Mouse (Mus musculus): ENCODE data around the gene Fhit. TPM values are rescaled to one million over a fixed set of nuclear protein-coding genes. Genes with fewer than 3 reads are reported as not detected.

The Fhit gene
- polyA plus RNA-seq, 1 experiment from 2014 or later, result 5.6 TPM

DNA sequence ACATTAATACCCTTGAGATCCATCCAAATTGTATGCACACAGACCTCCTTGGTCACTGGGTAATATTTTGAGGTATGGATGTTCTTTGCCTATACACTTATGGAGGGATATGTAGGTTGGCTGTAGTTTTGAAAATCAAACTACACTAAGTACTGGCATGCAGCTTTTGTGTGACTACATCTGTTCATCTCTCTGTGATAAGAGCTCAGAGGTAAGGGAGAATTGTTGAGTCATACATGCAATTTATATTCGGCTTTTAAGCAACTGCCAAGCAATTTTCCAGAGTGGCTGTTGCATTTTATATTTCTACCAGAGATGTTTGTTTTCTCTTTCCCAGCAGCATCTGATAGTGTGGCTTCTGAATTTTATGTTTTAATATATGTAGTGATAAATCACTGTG, 1374.4 kb downstream of the Fhit start:
- H3K9me3 ChIP-seq (replicated peaks; ENCODE audit: control insufficient read depth, low read length), result no peaks in the 10 kb centered on the region

DNA sequence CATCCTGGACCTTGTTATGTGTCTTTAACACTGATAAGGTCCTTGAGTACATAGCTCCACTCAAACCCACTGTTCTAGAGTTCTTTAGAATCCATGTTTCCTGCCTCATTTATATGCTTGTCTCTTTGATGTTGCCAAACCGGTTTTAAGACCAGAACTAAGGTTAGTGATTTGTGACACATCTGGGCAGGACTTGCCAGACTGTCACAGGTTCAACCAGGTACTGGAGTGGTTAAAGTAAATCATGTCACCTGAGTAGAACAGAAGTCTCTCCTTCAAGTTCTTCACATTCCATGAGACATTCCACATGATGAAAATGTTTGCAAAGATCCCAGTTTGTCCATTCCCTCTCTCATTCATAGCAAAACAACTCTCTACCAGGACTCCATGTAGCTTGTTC, 1376.0 kb downstream of the Fhit start:
- ATAC-seq (replicated peaks; ENCODE audit: insufficient number of reproducible peaks, low FRiP score, low TSS enrichment), result no peak
- no peak overlapping the region for H3K9ac ChIP-seq (ENCODE audit: low read depth, low read length)
- H3K27me3 ChIP-seq (ENCODE audit: control insufficient read depth, insufficient read depth, low read length), result no peaks in the 10 kb centered on the region
- no peak overlapping the region for H3K27ac ChIP-seq (ENCODE audit: low read depth, low read length)
- H3K36me3 ChIP-seq (ENCODE audit: control insufficient read depth, insufficient read depth, low read length), result no peaks in the 10 kb centered on the region
- no peaks in the 10 kb centered on the region for H3K9me3 ChIP-seq (replicated peaks; ENCODE audit: control insufficient read depth, low read length)
- WGBS (ENCODE audit: insufficient replicate concordance), result 41% methylated on average over 1 of the region's 1 CpGs
- no peak overlapping the region for H3K4me2 ChIP-seq
- H3K4me1 ChIP-seq (ENCODE audit: control insufficient read depth, insufficient read depth, low read length), result no peaks in the 10 kb centered on the region
- H3K4me3 ChIP-seq (ENCODE audit: low read depth, low read length), result no peak overlapping the region

More for the DNA sequence above, 1374.4 kb downstream of the Fhit start:
- Histone ChIP-seq H3K9ac (ENCODE audit: low read depth, low read length) (no peak overlapping the region), H3K36me3 (ENCODE audit: control insufficient read depth, insufficient read depth, low read length) (no peaks in the 10 kb centered on the region), H3K4me3 (ENCODE audit: low read depth, low read length) (no peak overlapping the region), H3K27me3 (ENCODE audit: control insufficient read depth, insufficient read depth, low read length) (no peaks in the 10 kb centered on the region), H3K4me2 (no peak overlapping the region), H3K4me1 (ENCODE audit: control insufficient read depth, insufficient read depth, low read length) (no peaks in the 10 kb centered on the region), H3K27ac (ENCODE audit: low read depth, low read length) (no peak overlapping the region)
- no peak for ATAC-seq (replicated peaks; ENCODE audit: insufficient number of reproducible peaks, low FRiP score, low TSS enrichment)
- WGBS (ENCODE audit: insufficient replicate concordance), result 93% methylated on average over 1 of the region's 1 CpGs

DNA sequence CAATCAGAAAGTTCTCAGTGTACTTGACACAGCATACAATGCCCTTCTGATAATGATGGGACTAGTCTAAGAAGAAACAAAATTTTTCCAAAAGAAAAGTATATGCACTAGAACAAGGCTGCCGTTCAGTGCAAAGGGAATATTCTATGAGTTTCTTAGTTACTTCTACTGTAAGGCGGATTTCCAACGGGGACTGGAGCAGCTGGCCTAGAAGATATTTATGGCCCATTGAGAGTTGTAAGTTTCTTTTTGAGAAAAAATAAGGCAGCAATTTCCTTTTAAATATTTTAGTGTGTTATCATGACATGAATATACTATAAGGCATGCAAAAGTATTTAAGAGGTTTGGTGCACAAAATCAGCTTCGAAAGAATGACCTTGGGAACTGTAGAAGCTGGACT, 1410.5 kb downstream of the Fhit start:
- Histone ChIP-seq H3K4me2 (no peak overlapping the region), H3K27me3 (ENCODE audit: control insufficient read depth, insufficient read depth, low read length) (no peaks in the 10 kb centered on the region), H3K4me1 (ENCODE audit: control insufficient read depth, insufficient read depth, low read length) (no peaks in the 10 kb centered on the region), H3K36me3 (ENCODE audit: control insufficient read depth, insufficient read depth, low read length) (no peaks in the 10 kb centered on the region), H3K4me3 (ENCODE audit: low read depth, low read length) (no peak overlapping the region), H3K9ac (ENCODE audit: low read depth, low read length) (no peak overlapping the region), H3K27ac (ENCODE audit: low read depth, low read length) (no peak overlapping the region), H3K9me3 (replicated peaks; ENCODE audit: control insufficient read depth, low read length) (no peaks in the 10 kb centered on the region)
- ATAC-seq (replicated peaks; ENCODE audit: insufficient number of reproducible peaks, low FRiP score, low TSS enrichment), result no peak
- WGBS (ENCODE audit: insufficient replicate concordance), result 90% methylated on average over 4 of the region's 4 CpGs

DNA sequence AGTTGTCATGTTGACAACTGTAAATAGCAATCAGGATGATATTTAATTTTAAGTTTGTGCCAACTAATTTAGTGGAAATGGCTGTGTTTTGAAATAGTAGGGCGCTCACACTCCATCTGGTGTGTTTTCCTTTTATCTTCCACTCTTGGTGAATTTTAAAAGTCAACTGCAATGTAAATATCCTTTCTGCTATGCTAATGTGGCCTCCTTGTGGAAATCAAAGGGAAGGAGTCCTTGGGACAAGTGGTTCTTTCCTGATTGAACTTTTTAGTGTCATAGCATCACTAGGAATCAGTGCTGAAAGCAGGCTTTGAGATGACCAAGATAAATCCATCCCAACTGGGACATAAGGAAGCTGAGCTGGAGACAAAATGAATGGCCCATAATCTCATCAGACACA, 1413.1 kb downstream of the Fhit start:
- Histone ChIP-seq H3K36me3 (ENCODE audit: control insufficient read depth, insufficient read depth, low read length) (no peaks in the 10 kb centered on the region), H3K27ac (ENCODE audit: low read depth, low read length) (no peak overlapping the region), H3K9me3 (replicated peaks; ENCODE audit: control insufficient read depth, low read length) (no peaks in the 10 kb centered on the region), H3K4me2 (no peak overlapping the region), H3K27me3 (ENCODE audit: control insufficient read depth, insufficient read depth, low read length) (no peaks in the 10 kb centered on the region), H3K9ac (ENCODE audit: low read depth, low read length) (no peak overlapping the region), H3K4me1 (ENCODE audit: control insufficient read depth, insufficient read depth, low read length) (no peaks in the 10 kb centered on the region), H3K4me3 (ENCODE audit: low read depth, low read length) (no peak overlapping the region)
- 83% methylated on average over 1 of the region's 1 CpGs for WGBS (ENCODE audit: insufficient replicate concordance)
- ATAC-seq (replicated peaks; ENCODE audit: insufficient number of reproducible peaks, low FRiP score, low TSS enrichment), result no peak

DNA sequence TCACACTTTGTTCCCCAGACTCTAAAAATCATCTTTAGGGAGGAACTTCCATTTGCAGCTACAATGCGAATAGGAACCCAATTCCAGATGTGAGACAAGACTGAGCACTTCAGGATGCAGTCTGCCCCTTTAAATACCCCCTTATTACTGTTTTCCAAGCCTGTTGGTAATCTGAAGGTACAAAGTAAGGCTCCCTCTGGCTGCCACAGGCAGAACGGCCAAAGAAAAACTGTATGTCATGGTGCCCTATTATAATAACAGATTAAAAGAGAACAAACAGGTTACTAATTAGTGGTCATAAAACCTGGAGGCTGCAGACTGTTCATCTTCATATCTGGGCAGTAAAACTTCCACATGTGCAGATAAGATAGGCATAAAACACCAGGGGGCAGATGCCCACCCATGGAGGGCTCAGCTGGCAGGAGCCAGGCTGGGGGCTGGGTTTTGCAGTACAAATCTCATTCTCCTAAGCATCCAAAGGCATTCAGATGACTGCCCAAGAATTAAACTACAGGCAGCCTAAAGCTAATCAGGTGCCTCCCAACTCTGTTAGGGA, 1439.8 kb downstream of the Fhit start:
- ATAC-seq (replicated peaks; ENCODE audit: insufficient number of reproducible peaks, low FRiP score, low TSS enrichment), result no peak
- no peaks in the 10 kb centered on the region; the same call in 1 of the 2 replicates for H3K9me3 ChIP-seq (replicated peaks; ENCODE audit: control insufficient read depth, low read length)
- H3K36me3 ChIP-seq (ENCODE audit: control insufficient read depth, insufficient read depth, low read length), result no peaks in the 10 kb centered on the region
- H3K27ac ChIP-seq (ENCODE audit: low read depth, low read length), result no peak overlapping the region
- H3K4me2 ChIP-seq, result no peak overlapping the region
- 68% methylated on average over 2 of the region's 2 CpGs for WGBS (ENCODE audit: insufficient replicate concordance)
- no peaks in the 10 kb centered on the region for H3K4me1 ChIP-seq (ENCODE audit: control insufficient read depth, insufficient read depth, low read length)
- H3K4me3 ChIP-seq (ENCODE audit: low read depth, low read length), result no peak overlapping the region
- no peaks in the 10 kb centered on the region for H3K27me3 ChIP-seq (ENCODE audit: control insufficient read depth, insufficient read depth, low read length)
- no peak overlapping the region for H3K9ac ChIP-seq (ENCODE audit: low read depth, low read length)

DNA sequence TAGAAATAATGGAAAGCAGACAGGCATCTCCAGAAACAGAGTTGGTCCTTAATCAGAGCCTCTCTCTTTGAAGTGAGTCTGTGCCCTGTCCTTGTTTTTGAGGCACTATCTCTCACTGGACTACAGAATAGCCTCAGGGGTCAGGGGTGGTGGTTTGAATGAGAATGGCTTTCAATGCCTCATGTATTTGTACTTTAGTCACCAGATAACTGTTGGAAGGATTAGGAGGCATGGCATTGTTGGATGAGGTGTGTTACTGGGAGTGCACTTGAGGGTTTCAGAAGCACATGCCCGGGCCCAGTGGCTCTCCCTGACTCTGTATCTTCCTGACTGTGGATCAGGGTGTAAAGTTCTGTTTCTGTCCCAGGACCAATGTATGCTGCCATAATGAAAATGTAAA, 1463.2 kb downstream of the Fhit start:
- no peak overlapping the region for H3K27ac ChIP-seq (ENCODE audit: low read depth, low read length)
- H3K9me3 ChIP-seq (replicated peaks; ENCODE audit: control insufficient read depth, low read length), result no peaks in the 10 kb centered on the region
- 54% methylated on average over 1 of the region's 1 CpGs for WGBS (ENCODE audit: insufficient replicate concordance)
- no peaks in the 10 kb centered on the region for H3K4me1 ChIP-seq (ENCODE audit: control insufficient read depth, insufficient read depth, low read length)
- no peaks in the 10 kb centered on the region for H3K27me3 ChIP-seq (ENCODE audit: control insufficient read depth, insufficient read depth, low read length)
- H3K4me3 ChIP-seq (ENCODE audit: low read depth, low read length), result no peak overlapping the region
- H3K36me3 ChIP-seq (ENCODE audit: control insufficient read depth, insufficient read depth, low read length), result no peaks in the 10 kb centered on the region
- H3K9ac ChIP-seq (ENCODE audit: low read depth, low read length), result no peak overlapping the region
- H3K4me2 ChIP-seq, result no peak overlapping the region
- no peak for ATAC-seq (replicated peaks; ENCODE audit: insufficient number of reproducible peaks, low FRiP score, low TSS enrichment)

DNA sequence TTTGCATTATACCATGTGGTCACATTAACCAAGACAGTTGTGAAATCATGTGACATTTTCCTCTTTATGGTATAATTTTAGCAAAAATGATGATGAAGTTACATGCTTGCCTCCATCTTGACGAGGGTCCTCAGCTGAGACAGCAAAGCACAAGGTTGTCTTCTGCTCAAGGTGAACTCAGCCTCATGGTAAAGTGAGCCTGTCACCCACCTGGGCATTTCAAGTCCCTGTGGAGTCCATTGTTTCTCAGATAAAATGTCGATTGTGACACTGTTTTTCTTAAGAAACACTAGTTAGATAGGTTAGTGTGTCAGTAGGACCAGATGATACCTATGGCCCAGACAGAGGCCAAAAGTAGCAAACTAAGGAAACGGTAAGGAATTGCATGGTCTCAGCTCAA, 1464.7 kb downstream of the Fhit start:
- 72% methylated on average over 3 of the region's 3 CpGs for WGBS (ENCODE audit: insufficient replicate concordance)
- no peak overlapping the region for H3K9ac ChIP-seq (ENCODE audit: low read depth, low read length)
- H3K4me3 ChIP-seq (ENCODE audit: low read depth, low read length), result no peak overlapping the region
- H3K27me3 ChIP-seq (ENCODE audit: control insufficient read depth, insufficient read depth, low read length), result no peaks in the 10 kb centered on the region
- no peaks in the 10 kb centered on the region for H3K36me3 ChIP-seq (ENCODE audit: control insufficient read depth, insufficient read depth, low read length)
- no peak overlapping the region for H3K4me2 ChIP-seq
- no peaks in the 10 kb centered on the region for H3K4me1 ChIP-seq (ENCODE audit: control insufficient read depth, insufficient read depth, low read length)
- H3K27ac ChIP-seq (ENCODE audit: low read depth, low read length), result no peak overlapping the region
- no peaks in the 10 kb centered on the region for H3K9me3 ChIP-seq (replicated peaks; ENCODE audit: control insufficient read depth, low read length)
- ATAC-seq (replicated peaks; ENCODE audit: insufficient number of reproducible peaks, low FRiP score, low TSS enrichment), result no peak

DNA sequence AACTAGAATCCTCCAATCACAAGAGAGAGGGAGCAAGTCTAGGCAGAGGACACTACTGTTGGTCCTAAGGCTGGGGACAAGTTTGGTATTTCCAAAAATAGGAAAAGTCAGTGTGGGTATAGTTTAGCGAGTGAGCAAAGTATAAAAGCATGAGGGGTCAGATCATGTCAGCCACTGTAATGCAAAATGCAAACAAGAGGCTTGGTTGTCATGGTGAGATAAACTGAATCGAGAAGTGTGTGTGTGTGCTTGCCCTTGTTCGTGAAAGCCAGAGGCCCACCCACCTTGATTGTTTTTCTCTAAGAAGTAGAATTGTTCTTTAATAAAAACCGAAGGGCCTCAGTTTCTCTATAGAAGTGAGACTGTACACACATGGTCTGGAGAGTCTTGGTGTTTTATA, 1465.8 kb downstream of the Fhit start:
- Histone ChIP-seq H3K4me2 (no peak overlapping the region), H3K9ac (ENCODE audit: low read depth, low read length) (no peak overlapping the region), H3K9me3 (replicated peaks; ENCODE audit: control insufficient read depth, low read length) (no peaks in the 10 kb centered on the region), H3K4me3 (ENCODE audit: low read depth, low read length) (no peak overlapping the region), H3K36me3 (ENCODE audit: control insufficient read depth, insufficient read depth, low read length) (no peaks in the 10 kb centered on the region), H3K4me1 (ENCODE audit: control insufficient read depth, insufficient read depth, low read length) (no peaks in the 10 kb centered on the region), H3K27me3 (ENCODE audit: control insufficient read depth, insufficient read depth, low read length) (no peaks in the 10 kb centered on the region), H3K27ac (ENCODE audit: low read depth, low read length) (no peak overlapping the region)
- ATAC-seq (replicated peaks; ENCODE audit: insufficient number of reproducible peaks, low FRiP score, low TSS enrichment), result no peak
- WGBS (ENCODE audit: insufficient replicate concordance), result 68% methylated on average over 4 of the region's 4 CpGs

DNA sequence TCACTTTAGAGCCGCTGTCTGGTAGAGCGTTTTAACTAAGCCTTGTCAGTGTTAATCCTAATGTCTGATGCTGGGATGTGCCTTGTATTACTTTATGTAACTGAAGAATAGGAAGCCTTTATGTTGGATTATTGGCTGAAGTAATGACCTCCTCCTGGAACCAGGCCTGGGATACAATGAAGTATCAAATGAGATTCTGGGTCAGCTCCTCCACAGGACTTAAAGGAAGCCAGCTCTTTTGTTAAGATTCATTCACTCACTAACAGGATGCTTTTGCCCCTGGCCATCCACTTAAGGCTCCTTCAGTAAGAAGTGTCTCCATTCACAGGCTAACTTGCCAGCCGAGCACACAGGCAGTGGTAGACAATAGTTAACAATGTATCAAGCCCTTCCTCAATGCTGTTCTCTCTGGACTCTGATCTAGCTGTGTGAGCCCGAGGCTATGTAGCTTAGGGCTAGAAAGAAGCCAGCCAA, 1466.6 kb downstream of the Fhit start:
- Histone ChIP-seq H3K9ac (ENCODE audit: low read depth, low read length) (no peak overlapping the region), H3K4me1 (ENCODE audit: control insufficient read depth, insufficient read depth, low read length) (no peaks in the 10 kb centered on the region), H3K27ac (ENCODE audit: low read depth, low read length) (no peak overlapping the region), H3K9me3 (replicated peaks; ENCODE audit: control insufficient read depth, low read length) (no peaks in the 10 kb centered on the region), H3K4me3 (ENCODE audit: low read depth, low read length) (no peak overlapping the region), H3K4me2 (no peak overlapping the region), H3K27me3 (ENCODE audit: control insufficient read depth, insufficient read depth, low read length) (no peaks in the 10 kb centered on the region), H3K36me3 (ENCODE audit: control insufficient read depth, insufficient read depth, low read length) (no peaks in the 10 kb centered on the region)
- no peak for ATAC-seq (replicated peaks; ENCODE audit: insufficient number of reproducible peaks, low FRiP score, low TSS enrichment)
- 75% methylated on average over 4 of the region's 4 CpGs for WGBS (ENCODE audit: insufficient replicate concordance)
